Mouse (Mus musculus) splenic B cell, adult 2 months (primary cell): Measurements from ENCODE around the gene Tomm6.
A peak's percentile ranks its signal among the peaks of the same experiment; 100 is the strongest.

Source experiments
- DNase-seq: peaks from one replicate; pipeline ENCODE4 v3.0.0-alpha.2; 2011; ENCODE audit warnings: low read depth, low spot score
- H3K27me3 ChIP-seq: 2 replicates; pipeline ENCODE4 v1.6.1; 2012; ENCODE audit warnings: mild to moderate bottlenecking, low read length, moderate library complexity, mixed read lengths; ENCODE audit not compliant: control insufficient read depth, poor library complexity, insufficient read depth, severe bottlenecking
- H3K36me3 ChIP-seq: 2 replicates; pipeline ENCODE4 v1.6.1; 2012; ENCODE audit warnings: mild to moderate bottlenecking, low read length, moderate library complexity, mixed read lengths; ENCODE audit not compliant: control insufficient read depth, poor library complexity, insufficient read depth, severe bottlenecking

The Tomm6 gene

GRCm38 (mm10) chr17:47704692-47705091 is 16.5 kb upstream of the Tomm6 start:
- no peaks in the 10 kb centered on the region for H3K36me3 ChIP-seq
- DNase-seq = no peak

GRCm38 (mm10) chr17:47703556-47703955 is 15.4 kb upstream of the Tomm6 start:
- Histone ChIP-seq H3K36me3 (no peaks in the 10 kb centered on the region), H3K27me3 (no peaks in the 10 kb centered on the region)
- no peak for DNase-seq

More at GRCm38 (mm10) chr17:47704692-47705091, 16.5 kb upstream of the Tomm6 start:
- H3K27me3 ChIP-seq = no peaks in the 10 kb centered on the region

- Histone ChIP-seq H3K36me3 (no peaks in the 10 kb centered on the region), H3K27me3 (no peaks in the 10 kb centered on the region)
- no peak for DNase-seq
Measured at GRCm38 (mm10) chr17:47702548-47703345, 14.6 kb upstream of the Tomm6 start.

- no peak for DNase-seq
- Histone ChIP-seq H3K36me3 (no peaks in the 10 kb centered on the region), H3K27me3 (no peaks in the 10 kb centered on the region)
Measured at GRCm38 (mm10) chr17:47701793-47702192, 13.6 kb upstream of the Tomm6 start.

GRCm38 (mm10) chr17:47699055-47699454 is 10.9 kb upstream of the Tomm6 start:
- DNase-seq = no peak
- no peaks in the 10 kb centered on the region for H3K36me3 ChIP-seq
- H3K27me3 ChIP-seq = no peaks in the 10 kb centered on the region

GRCm38 (mm10) chr17:47698156-47698555 is 10.0 kb upstream of the Tomm6 start:
- no peaks in the 10 kb centered on the region for H3K36me3 ChIP-seq
- DNase-seq = no peak
- no peaks in the 10 kb centered on the region for H3K27me3 ChIP-seq

GRCm38 (mm10) chr17:47695337-47695710 is 7.1 kb upstream of the Tomm6 start:
- no peaks in the 10 kb centered on the region for H3K36me3 ChIP-seq
- DNase-seq = peak; percentile 23

GRCm38 (mm10) chr17:47694503-47695336 is 6.5 kb upstream of the Tomm6 start, which contains the start of gene Prickle4:
TSS of gene Prickle4 (minus strand) at chr17:47694736.
- H3K36me3 ChIP-seq = no peaks in the 10 kb centered on the region

More at GRCm38 (mm10) chr17:47695337-47695710, 7.1 kb upstream of the Tomm6 start:
- H3K27me3 ChIP-seq = no peaks in the 10 kb centered on the region

GRCm38 (mm10) chr17:47694442-47694502 is 6.1 kb upstream of the Tomm6 start, which contains the start of gene Gm21981:
TSS of gene Gm21981 (minus strand) at chr17:47694455.
- H3K27me3 ChIP-seq = no peaks in the 10 kb centered on the region
- no peaks in the 10 kb centered on the region for H3K36me3 ChIP-seq
- DNase-seq = no peak

More at GRCm38 (mm10) chr17:47694503-47695336, 6.5 kb upstream of the Tomm6 start, which contains the start of gene Prickle4:
- no peaks in the 10 kb centered on the region for H3K27me3 ChIP-seq
- DNase-seq = peak; percentile 96

GRCm38 (mm10) chr17:47693671-47694441 is 5.7 kb upstream of the Tomm6 start:
- H3K36me3 ChIP-seq = no peaks in the 10 kb centered on the region
- peak; percentile 9 for DNase-seq
- H3K27me3 ChIP-seq = no peaks in the 10 kb centered on the region

GRCm38 (mm10) chr17:47691650-47692049 is 3.5 kb upstream of the Tomm6 start:
- Histone ChIP-seq H3K36me3 (no peaks in the 10 kb centered on the region), H3K27me3 (no peaks in the 10 kb centered on the region)
- DNase-seq = no peak

GRCm38 (mm10) chr17:47689894-47690293 is 1.7 kb upstream of the Tomm6 start:
- Histone ChIP-seq H3K27me3 (no peaks in the 10 kb centered on the region), H3K36me3 (no peaks in the 10 kb centered on the region)
- DNase-seq = no peak

GRCm38 (mm10) chr17:47688608-47689575 is 706 bp upstream of the Tomm6 start, which contains the start of gene Frs3:
TSS of gene Frs3 (plus strand) at chr17:47689030.
- H3K27me3 ChIP-seq = no peaks in the 10 kb centered on the region
- peak; percentile 54 for DNase-seq
- H3K36me3 ChIP-seq = no peaks in the 10 kb centered on the region
